ENCODE assay signal across 19 mouse cellular contexts in the genomic region with DNA sequence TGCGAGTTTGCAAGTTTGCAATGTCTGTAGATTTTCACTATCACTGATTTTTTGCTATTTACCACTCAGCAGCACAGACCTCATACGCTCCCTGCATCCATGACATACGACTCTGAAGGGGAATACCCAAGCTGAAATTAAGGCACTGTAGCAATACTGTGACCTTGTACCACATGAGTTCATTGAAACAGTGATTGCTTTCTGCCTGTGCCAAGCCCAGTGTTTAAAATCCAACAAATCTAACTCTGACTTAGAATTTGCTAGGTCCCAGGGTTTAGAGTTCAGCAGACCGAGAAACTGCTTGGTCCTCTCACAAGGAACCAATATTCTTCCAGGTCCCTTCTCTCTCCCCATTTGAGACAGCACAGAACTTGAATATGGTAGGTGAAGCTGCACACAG. TPM values are rescaled to one million over a fixed set of nuclear protein-coding genes. Genes with fewer than 3 reads are reported as not detected.
"Had no signal": no experiment of that assay in that cellular context is flagged by ENCODE, and none has a peak within 500 bp of the region (broad histone marks: within the 10 kb centered on the region; RNA-seq: fewer than 3 reads in every experiment).

No protein-coding gene starts in this region.

- H3K9me3 ChIP-seq: liver, embryonic 13.5 days; midbrain, embryonic 12.5 days; midbrain, embryonic 15.5 days; neural tube, embryonic 12.5 days; neural tube, embryonic 15.5 days had no signal

- H3K36me3 ChIP-seq: liver, embryonic 13.5 days; midbrain, embryonic 12.5 days; midbrain, embryonic 15.5 days; neural tube, embryonic 12.5 days; neural tube, embryonic 15.5 days had no signal

- H3K4me2 ChIP-seq: liver, embryonic 13.5 days; lung, embryonic 14.5 days; midbrain, embryonic 12.5 days; midbrain, embryonic 15.5 days; neural tube, embryonic 12.5 days; neural tube, embryonic 15.5 days had no signal

- H3K27me3 ChIP-seq: midbrain, embryonic 12.5 days; midbrain, embryonic 15.5 days; neural tube, embryonic 12.5 days; neural tube, embryonic 15.5 days had no signal

- H3K4me3 ChIP-seq: left cerebral cortex, adult 2 months; liver, embryonic 13.5 days; midbrain, embryonic 12.5 days; midbrain, embryonic 15.5 days; neural tube, embryonic 12.5 days; neural tube, embryonic 15.5 days had no signal

- DNase-seq: kidney, postnatal 10 days; layer of hippocampus, postnatal 36 days; liver, embryonic 13.5 days; lung, embryonic 14.5 days; right cerebral cortex, adult 18-20 months; right cerebral cortex, postnatal 14 days; right cerebral cortex, postnatal 4 days; thymus, adult 2 months; thymus, postnatal 14 days; thymus, postnatal 4 days had no signal

- H3K9ac ChIP-seq: liver, embryonic 13.5 days; lung, embryonic 14.5 days; midbrain, embryonic 12.5 days; midbrain, embryonic 15.5 days; neural tube, embryonic 12.5 days; neural tube, embryonic 15.5 days had no signal

- ATAC-seq: lung, postnatal 0 days; midbrain, embryonic 15.5 days had no signal

- H3K27ac ChIP-seq: left cerebral cortex, adult 2 months; macrophage; midbrain, embryonic 12.5 days; midbrain, embryonic 15.5 days; neural tube, embryonic 12.5 days; neural tube, embryonic 15.5 days; stomach, postnatal 0 days had no signal

RNA-seq across cellular contexts. Expression of a gene that starts 26.7 kb away (rescaled TPM):
- total RNA-seq: megakaryocyte, adult 5-6 weeks had no signal
- polyA plus RNA-seq: macrophage had no signal
